Mouse (Mus musculus) left cerebral cortex, adult 8-10 months (tissue): ENCODE results near the gene Adgrv1. TPM values are rescaled to one million over a fixed set of nuclear protein-coding genes. Genes with fewer than 3 reads are reported as not detected.
"Not testable (repeated sequence)": the region's sequence is repeated elsewhere in the genome, so short reads cannot be mapped to it uniquely, and the experiment has no call there.

Experiments used
- DNase-seq, 2 experiments: peaks; one replicate each; pipeline ENCODE4 v3.0.0; 2022; ENCODE audit warnings: low spot score in 2 of 2
- total RNA-seq, 4 experiments: library from RNA; stranded (reverse); gene quantifications; 2 replicates each; pipeline ENCODE4 v1.2.4; 2022

Adgrv1 gene
- total RNA-seq, 4 experiments from 2014 or later: 2.0 to 2.3 (median 2.2) TPM

GRCm38 (mm10) chr13:81342987-81343596 is 289.9 kb downstream of the Adgrv1 start:
- no peak for DNase-seq

GRCm38 (mm10) chr13:81335241-81335640 is 297.7 kb downstream of the Adgrv1 start:
- DNase-seq: no peak

GRCm38 (mm10) chr13:81332018-81332417 is 300.9 kb downstream of the Adgrv1 start:
- no peak for DNase-seq

GRCm38 (mm10) chr13:81329762-81330161 is 303.2 kb downstream of the Adgrv1 start:
- DNase-seq: no peak

- no peak for DNase-seq
Measured at GRCm38 (mm10) chr13:81328181-81328580, 304.8 kb downstream of the Adgrv1 start.

- no peak for DNase-seq
Measured at GRCm38 (mm10) chr13:81325606-81326215, 307.2 kb downstream of the Adgrv1 start.

GRCm38 (mm10) chr13:81323546-81324316 is 309.2 kb downstream of the Adgrv1 start:
- no peak for DNase-seq

GRCm38 (mm10) chr13:81316581-81316980 is 316.4 kb downstream of the Adgrv1 start:
- no peak for DNase-seq

- no peak for DNase-seq
Measured at GRCm38 (mm10) chr13:81314306-81315120, 318.4 kb downstream of the Adgrv1 start.

- no peak for DNase-seq
Measured at GRCm38 (mm10) chr13:81312148-81312547, 320.8 kb downstream of the Adgrv1 start.

- no peak for DNase-seq
Measured at GRCm38 (mm10) chr13:81300851-81301250, 332.1 kb downstream of the Adgrv1 start.

GRCm38 (mm10) chr13:81294106-81294505 is 338.8 kb downstream of the Adgrv1 start:
- no peak for DNase-seq

GRCm38 (mm10) chr13:81282193-81282592 is 350.8 kb downstream of the Adgrv1 start:
- DNase-seq: no peak

GRCm38 (mm10) chr13:81280650-81281229 is 352.2 kb downstream of the Adgrv1 start:
- DNase-seq: no peak

- DNase-seq: no peak
Measured at GRCm38 (mm10) chr13:81279351-81279736, 353.6 kb downstream of the Adgrv1 start.

GRCm38 (mm10) chr13:81278669-81279350 is 354.1 kb downstream of the Adgrv1 start:
- no peak for DNase-seq

GRCm38 (mm10) chr13:81273837-81274236 is 359.1 kb downstream of the Adgrv1 start:
- DNase-seq: no peak

GRCm38 (mm10) chr13:81270396-81270795 is 362.6 kb downstream of the Adgrv1 start:
- DNase-seq: no peak

- no peak for DNase-seq
Measured at GRCm38 (mm10) chr13:81269056-81269455, 363.9 kb downstream of the Adgrv1 start.

GRCm38 (mm10) chr13:81267489-81267888 is 365.5 kb downstream of the Adgrv1 start:
- DNase-seq: not testable (repeated sequence)

- DNase-seq: no peak
Measured at GRCm38 (mm10) chr13:81264465-81264864, 368.5 kb downstream of the Adgrv1 start.
